9 mouse cellular contexts compared by ENCODE assay signal in the genomic region with DNA sequence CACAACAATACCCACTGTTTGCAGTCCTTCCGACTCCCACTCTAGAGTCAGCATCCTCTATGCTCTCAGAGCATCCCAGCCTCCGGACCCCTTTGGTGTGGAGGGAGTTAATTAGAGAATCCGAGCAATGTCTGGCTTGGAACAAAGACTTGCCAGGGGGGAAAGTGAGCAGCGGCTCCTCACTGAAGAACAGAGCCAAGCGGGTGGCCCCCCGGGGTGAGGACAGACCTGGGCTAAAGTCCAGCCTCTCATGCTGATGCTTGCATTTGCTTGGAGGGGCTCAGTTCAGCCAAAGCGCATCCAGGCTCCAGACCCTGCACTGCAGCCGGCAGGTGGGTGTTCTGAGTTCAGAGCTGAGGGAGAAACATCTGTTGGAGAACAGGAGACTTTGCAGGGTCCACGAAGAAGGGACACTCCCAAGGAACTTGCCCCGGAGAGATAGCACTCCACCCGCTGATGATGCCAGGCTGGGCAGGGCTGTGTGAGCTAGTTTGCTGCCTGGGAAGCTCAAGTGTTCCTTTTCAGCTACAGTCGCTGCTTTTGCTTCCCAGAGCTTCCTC.
DNase-seq lines count a peak whose midpoint lies in the region; ATAC-seq lines count a peak whose summit lies in the region.
"Had no signal": no experiment of that assay in that cellular context is flagged by ENCODE, and none has a peak within 500 bp of the region (broad histone marks: within the 10 kb centered on the region; RNA-seq: fewer than 3 reads in every experiment).

No protein-coding gene starts in this region.

- no peak overlapping the region for H3K27ac ChIP-seq in hindbrain, embryonic 14.5 days
- no peak overlapping the region for H3K27ac ChIP-seq in neural tube, embryonic 14.5 days (ENCODE audit: low read depth, low read length)
- H3K27ac ChIP-seq: liver, embryonic 13.5 days had no signal

- H3K9me3 ChIP-seq in hindbrain, embryonic 14.5 days (ENCODE audit: control insufficient read depth, low read length), result no peaks in the 10 kb centered on the region
- no peaks in the 10 kb centered on the region for H3K9me3 ChIP-seq in neural tube, embryonic 14.5 days (ENCODE audit: control insufficient read depth, low read length)
- H3K9me3 ChIP-seq: liver, embryonic 13.5 days had no signal

- H3K9ac ChIP-seq in hindbrain, embryonic 14.5 days, result peak overlapping the region; percentile 36
- peak overlapping the region; percentile 45; the same call in 1 of the 2 replicates for H3K9ac ChIP-seq in neural tube, embryonic 14.5 days (replicated peaks; ENCODE audit: low read depth, low read length)
- H3K9ac ChIP-seq: liver, embryonic 13.5 days had no signal

- WGBS in hindbrain, embryonic 14.5 days, result under 1% methylated on average over 12 of the region's 12 CpGs
- 1% methylated on average over 12 of the region's 12 CpGs for WGBS in neural tube, embryonic 14.5 days

- peak; percentile 71 for ATAC-seq in hindbrain, embryonic 14.5 days (ENCODE audit: low FRiP score)
- ATAC-seq in neural tube, embryonic 14.5 days (ENCODE audit: low read depth), result peak; percentile 81

- H3K27me3 ChIP-seq in hindbrain, embryonic 14.5 days (ENCODE audit: control insufficient read depth, insufficient read depth, low read length), result no peaks in the 10 kb centered on the region
- no peaks in the 10 kb centered on the region for H3K27me3 ChIP-seq in neural tube, embryonic 14.5 days (ENCODE audit: control insufficient read depth, insufficient read depth, low read length)

- H3K36me3 ChIP-seq in hindbrain, embryonic 14.5 days (replicated peaks; ENCODE audit: control insufficient read depth, insufficient read depth), result no peaks in the 10 kb centered on the region
- no peaks in the 10 kb centered on the region for H3K36me3 ChIP-seq in neural tube, embryonic 14.5 days (ENCODE audit: control insufficient read depth, insufficient read depth, low read length)
- H3K36me3 ChIP-seq: liver, embryonic 13.5 days had no signal

- H3K4me3 ChIP-seq in hindbrain, embryonic 14.5 days (replicated peaks; ENCODE audit: low read length), result peak overlapping the region; percentile 29
- H3K4me3 ChIP-seq in neural tube, embryonic 14.5 days (ENCODE audit: low read depth, low read length), result peak overlapping the region; percentile 16
- H3K4me3 ChIP-seq: liver, embryonic 13.5 days had no signal

- H3K4me1 ChIP-seq in hindbrain, embryonic 14.5 days (replicated peaks; ENCODE audit: control insufficient read depth, insufficient read depth, low read length), result no peaks in the 10 kb centered on the region; the same call in 1 of the 2 replicates
- H3K4me1 ChIP-seq in neural tube, embryonic 14.5 days (ENCODE audit: control insufficient read depth, insufficient read depth, low read length), result no peaks in the 10 kb centered on the region
- H3K4me1 ChIP-seq: liver, embryonic 13.5 days had no signal

- H3K4me2 ChIP-seq in hindbrain, embryonic 14.5 days (replicated peaks), result peak overlapping the region; percentile 61
- peak overlapping the region; percentile 40 for H3K4me2 ChIP-seq in neural tube, embryonic 14.5 days (ENCODE audit: low read depth, low read length)
- H3K4me2 ChIP-seq: liver, embryonic 13.5 days had no signal

- peak; percentile 3 for DNase-seq in kidney, postnatal 14 days
- DNase-seq in kidney, adult 9 months, result no peak
- DNase-seq in cerebellum, postnatal 14 days, result peak; percentile 59 to 64
- DNase-seq in hindbrain, embryonic 14.5 days (ENCODE audit: low spot score), result no peak
- no peak for DNase-seq in spleen, postnatal 36 days (ENCODE audit: low spot score in 2 of 2)
- no peak for DNase-seq in B cell, adult 2 months
- no peak for DNase-seq in thymus, postnatal 0 days (ENCODE audit: low spot score)
- DNase-seq: liver, embryonic 13.5 days had no signal

Comparison
In these comparisons a context has a peak if more than half of its experiments do, and no peak if none do; other contexts are left out.
1. DNase-seq: peak in kidney, postnatal 14 days (single experiment) and cerebellum, postnatal 14 days (2 of 2); none in kidney, adult 9 months (single experiment), hindbrain, embryonic 14.5 days (single experiment), spleen, postnatal 36 days (0 of 2), B cell, adult 2 months (0 of 2) and thymus, postnatal 0 days (single experiment).